Mouse (Mus musculus): ENCODE measurements around the gene Fam83f. TPM values are rescaled to one million over a fixed set of nuclear protein-coding genes. Genes with fewer than 3 reads are reported as not detected.
A peak's percentile ranks its signal among the peaks of the same experiment; 100 is the strongest.

Gene Fam83f
- total and polyA plus RNA-seq, 2 experiments from 2014 or later, result 0.48 to 0.93 TPM

- Histone ChIP-seq H3K9me3 (ENCODE audit: low read length) (no peaks in the 10 kb centered on the region), H3K9ac (replicated peaks; ENCODE audit: low read length, poor library complexity, severe bottlenecking) (0 out of 2 replicates have a peak overlapping the region, but pooled peaks have one; percentile 36), H3K4me1 (ENCODE audit: insufficient read depth, low read length) (no peaks in the 10 kb centered on the region), H3K27me3 (ENCODE audit: insufficient read depth, low read length) (no peaks in the 10 kb centered on the region), H3K27ac (ENCODE audit: low read depth, low read length) (no peak overlapping the region), H3K4me3 (ENCODE audit: low read depth, low read length) (peak overlapping the region; percentile 24), H3K4me2 (ENCODE audit: low read depth, low read length, poor library complexity, severe bottlenecking) (peak overlapping the region; percentile 48), H3K36me3 (ENCODE audit: insufficient read depth, low read length) (no peaks in the 10 kb centered on the region)
- no peak for TF ChIP-seq CTCF (IDR thresholded peaks at IDR 0.05)
- WGBS, result 26% methylated on average over 11 of the region's 11 CpGs
- DNase-seq (ENCODE audit: low spot score) (no peak), ATAC-seq (ENCODE audit: low FRiP score) (no peak)
Observed at GRCm38 (mm10) chr15:80706596-80706995, 34.9 kb downstream of the Fam83f start.

GRCm38 (mm10) chr15:80707088-80707487, 35.4 kb downstream of the Fam83f start:
- Histone ChIP-seq H3K4me2 (ENCODE audit: low read depth, low read length, poor library complexity, severe bottlenecking) (peak overlapping the region; percentile 48; the same call in 1 of the 2 replicates), H3K4me1 (ENCODE audit: insufficient read depth, low read length) (no peaks in the 10 kb centered on the region), H3K36me3 (ENCODE audit: insufficient read depth, low read length) (no peaks in the 10 kb centered on the region), H3K27me3 (ENCODE audit: insufficient read depth, low read length) (no peaks in the 10 kb centered on the region), H3K9me3 (ENCODE audit: low read length) (no peaks in the 10 kb centered on the region), H3K9ac (replicated peaks; ENCODE audit: low read length, poor library complexity, severe bottlenecking) (no peak overlapping the region), H3K4me3 (ENCODE audit: low read depth, low read length) (no peak overlapping the region), H3K27ac (ENCODE audit: low read depth, low read length) (peak overlapping the region; percentile 8; the same call in 1 of the 2 replicates)
- 44% methylated on average over 8 of the region's 8 CpGs for WGBS
- no peak for TF ChIP-seq CTCF (IDR thresholded peaks at IDR 0.05)
- ATAC-seq (ENCODE audit: low FRiP score) (no peak), DNase-seq (ENCODE audit: low spot score) (peak; percentile 95)

GRCm38 (mm10) chr15:80709593-80709992, 37.9 kb downstream of the Fam83f start:
- H3K9ac ChIP-seq (replicated peaks; ENCODE audit: low read length, poor library complexity, severe bottlenecking), result no peak overlapping the region
- 48% methylated on average over 6 of the region's 6 CpGs for WGBS
- H3K4me2 ChIP-seq (ENCODE audit: low read depth, low read length, poor library complexity, severe bottlenecking), result peak overlapping the region; percentile 37; the same call in 1 of the 2 replicates
- H3K4me3 ChIP-seq (ENCODE audit: low read depth, low read length), result no peak overlapping the region
- peak; percentile 36 for TF ChIP-seq CTCF (IDR thresholded peaks at IDR 0.05)
- DNase-seq (ENCODE audit: low spot score) (peak; percentile 91), ATAC-seq (ENCODE audit: low FRiP score) (no peak)
- H3K9me3 ChIP-seq (ENCODE audit: low read length), result no peaks in the 10 kb centered on the region
- no peak overlapping the region for H3K27ac ChIP-seq (ENCODE audit: low read depth, low read length)
- H3K4me1 ChIP-seq (ENCODE audit: insufficient read depth, low read length), result no peaks in the 10 kb centered on the region; the same call in 1 of the 2 replicates
- no peaks in the 10 kb centered on the region for H3K27me3 ChIP-seq (ENCODE audit: insufficient read depth, low read length)
- no peaks in the 10 kb centered on the region for H3K36me3 ChIP-seq (ENCODE audit: insufficient read depth, low read length)

GRCm38 (mm10) chr15:80710257-80710607, 38.6 kb downstream of the Fam83f start:
- H3K27ac ChIP-seq (ENCODE audit: low read depth, low read length), result peak overlapping the region; percentile 95; the same call in 1 of the 2 replicates
- WGBS, result 13% methylated on average over 5 of the region's 5 CpGs
- peak overlapping the region; percentile 91 for H3K4me3 ChIP-seq (ENCODE audit: low read depth, low read length)
- no peaks in the 10 kb centered on the region for H3K9me3 ChIP-seq (ENCODE audit: low read length)
- H3K4me1 ChIP-seq (ENCODE audit: insufficient read depth, low read length), result no peaks in the 10 kb centered on the region; the same call in 1 of the 2 replicates
- no peaks in the 10 kb centered on the region for H3K27me3 ChIP-seq (ENCODE audit: insufficient read depth, low read length)
- TF ChIP-seq CTCF (IDR thresholded peaks at IDR 0.05), result no peak
- ATAC-seq (ENCODE audit: low FRiP score) (no peak), DNase-seq (ENCODE audit: low spot score) (no peak)
- no peaks in the 10 kb centered on the region for H3K36me3 ChIP-seq (ENCODE audit: insufficient read depth, low read length)
- peak overlapping the region; percentile 37 for H3K4me2 ChIP-seq (ENCODE audit: low read depth, low read length, poor library complexity, severe bottlenecking)
- no peak overlapping the region; the same call in 1 of the 2 replicates for H3K9ac ChIP-seq (replicated peaks; ENCODE audit: low read length, poor library complexity, severe bottlenecking)

- Histone ChIP-seq H3K27ac (ENCODE audit: low read depth, low read length) (peak within 1 kb of the TSS; percentile 95), H3K4me3 (ENCODE audit: low read depth, low read length) (peak within 1 kb of the TSS; percentile 91), H3K36me3 (ENCODE audit: insufficient read depth, low read length) (no peaks in the 10 kb centered on the region), H3K4me1 (ENCODE audit: insufficient read depth, low read length) (no peaks in the 10 kb centered on the region; the same call in 1 of the 2 replicates), H3K27me3 (ENCODE audit: insufficient read depth, low read length) (no peaks in the 10 kb centered on the region), H3K4me2 (ENCODE audit: low read depth, low read length, poor library complexity, severe bottlenecking) (peak within 1 kb of the TSS; percentile 64), H3K9me3 (ENCODE audit: low read length) (no peaks in the 10 kb centered on the region), H3K9ac (replicated peaks; ENCODE audit: low read length, poor library complexity, severe bottlenecking) (peak within 1 kb of the TSS; percentile 92)
- no peak for TF ChIP-seq CTCF (IDR thresholded peaks at IDR 0.05)
- WGBS, result under 1% methylated on average over 39 of the region's 39 CpGs
- DNase-seq (ENCODE audit: low spot score), result peak; percentile 99
- peak; percentile 96 for ATAC-seq (ENCODE audit: low FRiP score)
Observed at GRCm38 (mm10) chr15:80710608-80711363, 39.1 kb downstream of the Fam83f start, which contains the start of gene Tnrc6b. Gene Tnrc6b (plus strand): TSS chr15:80711313.

Measured in midbrain, postnatal 0 days (tissue).